Mouse (Mus musculus) heart, postnatal 36 days (tissue): Measurements from ENCODE around the gene Gnb1l. TPM values are rescaled to one million over a fixed set of nuclear protein-coding genes. Genes with fewer than 3 reads are reported as not detected.

Experiments
- DNase-seq, 2 experiments: peaks; one replicate each; pipeline ENCODE4 v3.0.0; 2021 to 2022
- intact Hi-C: fragments of 180-260 bp; cut with DNase I; formaldehyde crosslinking; loops from one replicate; pipeline ENCODE4 v1.15.1; 2025
- total RNA-seq, 2 experiments: library from RNA; stranded (reverse); gene quantifications; 2 replicates each; pipeline ENCODE4 v1.2.3; 2021

The Gnb1l gene
- total RNA-seq, 2 experiments from 2014 or later = 5.2 to 5.4 TPM

GRCm38 (mm10) chr16:18537407-18537990, 39.0 kb downstream of the Gnb1l start:
- no peak for DNase-seq
- intact Hi-C loops = no loop called here

DNA sequence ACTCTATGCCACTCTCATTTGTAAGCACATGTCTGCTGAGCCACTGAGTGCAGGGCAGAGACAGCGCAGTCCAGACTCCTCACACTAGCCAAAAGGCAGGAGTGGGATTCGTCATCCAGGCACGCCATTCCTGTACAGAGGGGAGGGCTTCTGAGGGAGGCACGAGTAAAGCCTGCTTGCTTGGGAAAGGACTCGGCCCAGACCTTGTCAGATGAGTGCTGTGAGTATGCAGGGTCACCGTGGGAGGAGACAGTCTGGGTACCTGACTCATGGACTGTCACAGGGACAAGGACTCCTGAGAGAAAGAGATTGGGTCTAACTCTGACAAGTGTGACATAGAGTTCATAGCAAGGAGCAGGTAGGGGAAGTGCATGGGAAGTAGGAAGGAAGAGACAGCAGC, 40.8 kb downstream of the Gnb1l start:
- no peak for DNase-seq
- intact Hi-C loops = no loop called here

DNA sequence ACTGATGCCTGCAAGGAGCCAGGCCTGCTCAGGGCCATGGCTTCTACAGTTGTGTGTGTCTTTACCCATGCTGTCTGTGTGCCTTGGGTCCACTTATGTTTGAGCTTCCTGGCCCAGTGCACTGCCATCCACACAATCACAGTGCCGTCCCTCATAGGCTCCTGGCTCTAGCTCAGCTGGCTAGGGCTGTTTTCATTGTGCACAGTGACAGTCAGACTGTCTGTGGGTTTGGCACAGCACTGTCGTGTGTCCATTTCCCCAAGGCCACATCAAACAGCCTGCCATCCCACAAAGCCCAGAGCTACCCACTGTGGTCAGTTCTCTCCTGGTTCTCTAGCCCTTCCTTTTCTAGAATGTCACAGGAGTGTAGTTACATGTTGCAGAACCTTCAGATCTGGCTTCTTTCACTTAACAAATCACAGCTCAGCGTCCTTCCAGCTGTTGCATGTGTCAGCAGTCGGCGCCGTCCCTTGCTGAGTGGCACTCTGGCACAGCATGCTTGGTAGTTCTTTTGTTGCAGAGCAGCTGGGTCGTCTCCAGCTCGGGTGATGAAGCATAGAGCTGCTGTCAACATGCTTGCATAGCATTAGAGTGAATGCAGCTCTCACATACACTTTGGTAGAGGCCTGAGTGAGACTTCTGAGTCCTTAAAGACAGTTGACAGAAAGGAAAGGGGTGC, 44.8 kb downstream of the Gnb1l start:
- intact Hi-C loops = no loop called here
- no peak for DNase-seq

GRCm38 (mm10) chr16:18547891-18548290, 49.4 kb downstream of the Gnb1l start:
- intact Hi-C loops = no loop called here
- no peak for DNase-seq

GRCm38 (mm10) chr16:18551604-18552003, 53.1 kb downstream of the Gnb1l start:
- intact Hi-C loops = no loop called here
- no peak for DNase-seq

- intact Hi-C loops = no loop called here
- DNase-seq = no peak
These were observed 53.7 kb downstream of the Gnb1l start for GRCm38 (mm10) chr16:18552106-18552710.

- intact Hi-C loops = no loop called here
- no peak for DNase-seq
These were observed 56.2 kb downstream of the Gnb1l start for GRCm38 (mm10) chr16:18554721-18555120.

GRCm38 (mm10) chr16:18555235-18555935, 56.9 kb downstream of the Gnb1l start:
- intact Hi-C loops = no loop called here
- peak; percentile 27 to 32 for DNase-seq

GRCm38 (mm10) chr16:18556461-18556860, 57.9 kb downstream of the Gnb1l start:
- no peak for DNase-seq
- intact Hi-C loops = no loop called here

GRCm38 (mm10) chr16:18564472-18564871, 66.0 kb downstream of the Gnb1l start:
- no peak for DNase-seq
- intact Hi-C loops = no loop called here

DNA sequence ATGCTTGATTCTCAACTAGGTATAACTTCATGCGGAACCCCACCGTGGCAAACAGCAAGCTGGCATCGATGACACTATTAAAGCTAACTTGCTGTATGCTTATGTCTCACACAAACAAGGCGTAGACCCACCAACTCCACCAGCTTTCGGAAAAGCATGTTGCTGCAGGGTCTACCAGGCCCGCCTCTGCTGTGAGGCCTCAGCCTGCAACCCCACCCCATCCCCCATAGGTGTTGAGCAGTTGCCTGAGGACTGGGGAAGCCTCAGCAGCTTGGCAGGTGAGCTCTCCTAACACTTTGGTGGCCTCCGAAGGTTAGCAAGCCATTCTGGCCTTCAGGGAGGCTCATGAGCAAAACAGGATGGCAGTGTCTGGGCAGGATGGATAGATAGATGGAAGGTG, 70.1 kb downstream of the Gnb1l start:
- no peak for DNase-seq
- intact Hi-C loops = no loop called here

DNA sequence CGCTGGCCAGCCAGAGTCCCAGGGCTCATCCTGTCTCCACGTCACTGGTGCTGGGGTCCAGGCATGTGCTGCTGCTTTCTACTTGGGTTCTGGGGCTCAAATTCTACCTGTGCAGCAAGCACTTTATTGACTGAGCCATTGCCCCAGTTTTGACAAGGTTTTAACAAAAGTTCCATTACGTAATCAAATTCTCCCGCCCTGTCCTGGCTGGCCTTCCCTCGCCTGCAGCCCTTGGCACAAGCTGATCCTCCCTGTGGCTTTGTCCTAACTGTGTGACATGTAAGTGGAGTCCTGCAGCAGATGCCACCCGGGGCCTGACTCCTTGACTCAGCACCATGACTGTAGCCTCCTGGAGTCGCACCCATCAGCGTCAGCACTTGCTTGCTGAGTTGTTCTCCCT, 75.7 kb downstream of the Gnb1l start:
- DNase-seq = no peak
- intact Hi-C loops = no loop called here

DNA sequence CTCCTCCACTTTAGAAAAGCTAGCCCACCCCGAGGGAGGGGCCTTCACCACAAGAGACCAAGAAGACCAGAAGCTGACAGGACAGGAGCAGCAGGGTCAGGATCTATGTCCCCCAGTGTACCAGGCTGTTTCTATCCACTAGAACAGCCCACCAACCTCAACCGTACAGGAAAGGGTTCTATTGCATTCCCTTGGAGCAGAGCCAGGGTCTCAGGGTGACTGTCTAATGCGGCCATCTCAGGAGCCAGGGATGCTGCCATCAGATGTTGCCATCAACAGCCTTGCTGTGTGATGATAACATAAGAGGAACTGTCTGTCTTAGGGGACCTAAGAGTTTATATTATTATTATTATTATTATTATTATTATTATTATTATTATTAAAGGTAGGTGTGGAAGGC, 78.6 kb downstream of the Gnb1l start:
- no peak for DNase-seq
- intact Hi-C loops = no loop called here

DNA sequence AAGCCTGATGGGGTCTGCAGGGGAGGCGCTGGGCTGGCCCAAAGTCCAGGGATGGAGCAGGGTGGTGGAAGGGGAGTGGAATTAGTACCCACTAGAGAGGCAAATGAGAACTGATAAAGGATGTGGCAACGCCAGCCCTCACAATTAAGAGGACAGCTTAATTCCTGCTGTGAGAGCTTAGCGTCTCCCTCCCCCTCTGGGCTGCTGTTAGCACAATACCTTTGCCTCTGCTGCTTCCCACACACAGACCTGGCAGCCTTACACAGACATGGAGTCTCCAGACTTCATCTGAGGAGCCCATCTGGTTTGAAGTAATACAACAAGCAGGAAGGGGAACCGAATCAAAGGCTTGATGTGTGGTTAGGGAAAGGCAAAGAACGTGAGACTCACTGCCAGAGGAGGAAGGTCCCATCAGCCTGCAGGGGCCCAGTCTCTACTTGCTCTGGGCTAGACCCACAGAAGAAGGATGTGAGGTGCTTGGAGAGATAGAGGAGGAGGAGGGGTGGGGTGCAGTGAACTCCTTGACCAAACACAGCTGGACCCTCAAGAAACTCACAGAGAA, 79.2 kb downstream of the Gnb1l start:
- no peak for DNase-seq
- intact Hi-C loops = no loop called here

- intact Hi-C loops = no loop called here
- no peak for DNase-seq
These were observed 81.9 kb downstream of the Gnb1l start for GRCm38 (mm10) chr16:18580389-18580788.

GRCm38 (mm10) chr16:18581050-18581622, 82.6 kb downstream of the Gnb1l start:
- DNase-seq = no peak
- intact Hi-C loops = no loop called here

- intact Hi-C loops = no loop called here
- no peak for DNase-seq
These were observed 83.2 kb downstream of the Gnb1l start for GRCm38 (mm10) chr16:18581623-18582205.

DNA sequence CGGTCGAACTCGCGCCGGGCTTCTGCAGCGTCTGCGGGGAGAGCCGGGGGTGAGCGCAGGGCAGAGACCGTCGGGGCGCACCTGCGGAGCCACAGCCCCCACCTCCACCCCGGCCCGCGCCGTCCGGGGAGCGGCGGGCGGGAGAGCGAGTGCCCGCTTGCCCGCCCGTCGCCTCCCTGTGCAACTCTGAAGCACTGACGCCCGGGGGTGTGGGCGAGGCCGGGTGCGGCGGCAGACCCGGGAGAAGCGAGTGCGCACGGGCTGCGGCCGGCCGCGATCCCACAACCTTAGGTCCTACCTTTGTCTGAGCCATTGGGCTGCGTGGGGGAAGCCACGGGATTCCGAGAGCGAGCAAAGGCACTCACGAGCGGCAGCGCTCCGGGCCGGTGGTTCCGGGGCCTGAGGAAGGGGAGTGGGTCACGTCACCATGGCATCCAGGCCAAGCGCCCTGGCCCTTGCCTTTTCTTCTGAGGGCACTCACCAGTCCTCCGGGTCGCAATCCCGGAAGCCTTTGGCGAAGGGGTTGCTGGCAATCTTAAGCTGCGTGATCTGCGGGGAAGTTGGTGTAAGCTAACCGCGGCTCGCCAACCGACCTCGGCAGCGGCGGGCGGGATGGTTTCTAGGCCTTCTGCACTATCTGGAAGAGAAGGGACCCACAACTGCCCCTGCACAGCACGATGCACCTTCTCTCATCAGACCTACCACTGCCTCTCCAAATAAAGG, 84.1 kb downstream of the Gnb1l start:
- intact Hi-C loops = no loop called here

DNA sequence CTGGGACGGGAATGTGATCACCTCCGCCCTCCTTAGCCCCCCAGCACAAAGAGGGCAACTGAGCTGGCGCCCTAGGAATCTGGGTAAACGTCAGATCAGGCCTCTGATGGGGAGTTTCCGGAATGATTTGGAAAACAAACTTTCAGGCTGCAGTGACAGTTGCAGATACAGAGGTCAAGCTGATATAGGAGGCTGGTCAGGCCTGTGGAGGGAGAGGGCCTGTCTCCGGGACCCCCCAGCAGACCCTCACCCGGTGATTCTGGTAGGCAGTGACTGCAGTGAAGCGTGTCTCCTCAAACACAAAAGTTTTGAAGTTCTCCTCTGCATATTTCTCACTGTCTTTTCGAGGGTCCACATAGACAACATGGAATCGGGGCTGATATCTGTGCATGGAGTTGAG, 84.7 kb downstream of the Gnb1l start:
- no peak for DNase-seq
- intact Hi-C loops = no loop called here

More for the DNA sequence above, 84.1 kb downstream of the Gnb1l start:
- DNase-seq = no peak
